Mouse (Mus musculus): ENCODE results near the gene Vti1b.

Vti1b gene

GRCm38 (mm10) chr12:79138999-79139398 is 33.5 kb downstream of the Vti1b start:
- in situ Hi-C loops (cut with MboI, MseI), result no loop called here

GRCm38 (mm10) chr12:79136949-79137348 is 35.5 kb downstream of the Vti1b start:
- in situ Hi-C loops (cut with MboI, MseI), result no loop called here

- in situ Hi-C loops (cut with MboI, MseI), result no loop called here
Observed at GRCm38 (mm10) chr12:79135105-79135504, 37.4 kb downstream of the Vti1b start.

GRCm38 (mm10) chr12:79134676-79135075 is 37.8 kb downstream of the Vti1b start:
- in situ Hi-C loops (cut with MboI, MseI), result no loop called here

- in situ Hi-C loops (cut with MboI, MseI), result no loop called here
Observed at GRCm38 (mm10) chr12:79131706-79132460, 40.6 kb downstream of the Vti1b start.

GRCm38 (mm10) chr12:79131178-79131675 is 41.2 kb downstream of the Vti1b start:
- in situ Hi-C loops (cut with MboI, MseI), result no loop called here

GRCm38 (mm10) chr12:79130299-79131177 is 41.9 kb downstream of the Vti1b start, which contains the start of gene Arg2:
Gene Arg2 (plus strand): TSS chr12:79130777.
- in situ Hi-C loops (cut with MboI, MseI), result no loop called here

GRCm38 (mm10) chr12:79122820-79123219 is 49.6 kb downstream of the Vti1b start:
- in situ Hi-C loops (cut with MboI, MseI), result loop anchor here (25.0 kb wide), 1 partner anchor 1311 kb away; no protein-coding TSS in a partner anchor

- in situ Hi-C loops (cut with MboI, MseI), result loop anchor here (25.0 kb wide), 1 partner anchor 1307 kb away; no protein-coding TSS in a partner anchor
Observed at GRCm38 (mm10) chr12:79118991-79119390, 53.5 kb downstream of the Vti1b start.

Measured in T-helper 1 cell (primary cell).